In the genomic region with DNA sequence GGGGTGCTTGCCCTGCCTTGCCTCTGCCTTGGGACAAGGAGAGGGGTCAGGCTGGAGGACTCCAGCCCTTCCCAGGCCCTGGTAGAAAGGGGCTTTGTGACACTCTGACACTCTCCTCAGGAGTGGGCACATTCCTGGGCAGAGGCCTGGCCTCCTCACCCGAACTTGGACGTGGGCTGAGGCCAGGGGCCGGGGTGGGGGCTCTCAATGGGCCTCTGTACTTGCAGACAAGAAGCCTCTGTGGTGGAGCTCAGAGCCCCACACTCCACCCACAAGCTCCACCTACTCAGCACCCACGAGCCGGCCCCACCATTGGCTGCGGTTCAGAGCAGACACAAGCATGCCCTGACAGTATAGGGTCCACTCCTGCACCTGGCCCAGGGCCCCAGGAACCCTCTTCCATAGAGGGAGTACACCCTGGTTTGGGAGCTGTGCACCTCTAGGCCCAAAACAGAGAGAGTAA, we compare ENCODE assay signal across 12 mouse cellular contexts. TPM values are rescaled to one million over a fixed set of nuclear protein-coding genes. Genes with fewer than 3 reads are reported as not detected.
DNase-seq lines count a peak whose midpoint lies in the region; ATAC-seq and TF ChIP-seq lines count a peak whose summit lies in the region.
"Had no signal": no experiment of that assay in that cellular context is flagged by ENCODE, and none has a peak within 500 bp of the region (broad histone marks: within the 10 kb centered on the region; RNA-seq: fewer than 3 reads in every experiment).

No protein-coding gene starts in this region.

- H3K4me2 ChIP-seq in hindbrain, postnatal 0 days (ENCODE audit: low read depth, low read length) = no peak overlapping the region
- no peak overlapping the region for H3K4me2 ChIP-seq in lung, embryonic 15.5 days
- no peak overlapping the region for H3K4me2 ChIP-seq in intestine, embryonic 16.5 days (ENCODE audit: low read depth, low read length)
- H3K4me2 ChIP-seq: liver, embryonic 13.5 days had no signal

- no peak for DNase-seq in hindbrain, embryonic 10.5 days (ENCODE audit: low spot score)
- no peak for DNase-seq in hindbrain, postnatal 0 days (ENCODE audit: low spot score)
- no peak for DNase-seq in lung, adult 2 months
- DNase-seq in embryo, embryonic 10 days (ENCODE audit: low spot score) = no peak
- DNase-seq in urinary bladder, postnatal 25 days (ENCODE audit: low spot score) = no peak
- DNase-seq: liver, embryonic 13.5 days had no signal

- no peak for TF ChIP-seq POLR2A in lung, adult 2 months (IDR thresholded peaks at IDR 0.05; ENCODE audit: borderline replicate concordance, extremely low read depth, low read depth, low read length)

- H3K4me1 ChIP-seq in hindbrain, embryonic 10.5 days (replicated peaks) = peaks cover 31% of the 10 kb centered on the region
- H3K4me1 ChIP-seq in hindbrain, postnatal 0 days (ENCODE audit: insufficient read depth, low read length) = no peaks in the 10 kb centered on the region
- peaks cover 34% of the 10 kb centered on the region for H3K4me1 ChIP-seq in lung, embryonic 15.5 days
- H3K4me1 ChIP-seq in lung, adult 2 months (ENCODE audit: control insufficient read depth, insufficient read depth, low read length) = peaks cover 2% of the 10 kb centered on the region
- peaks cover 38% of the 10 kb centered on the region for H3K4me1 ChIP-seq in brown adipose tissue, adult 24 weeks (ENCODE audit: control insufficient read depth, insufficient read depth, insufficient read length, low read length)
- peaks cover 26% of the 10 kb centered on the region for H3K4me1 ChIP-seq in intestine, embryonic 16.5 days (ENCODE audit: control insufficient read depth, insufficient read depth, low read length)

- H3K9me3 ChIP-seq in hindbrain, embryonic 10.5 days = no peaks in the 10 kb centered on the region
- H3K9me3 ChIP-seq in hindbrain, postnatal 0 days (ENCODE audit: low read length) = no peaks in the 10 kb centered on the region
- no peaks in the 10 kb centered on the region for H3K9me3 ChIP-seq in lung, embryonic 15.5 days
- H3K9me3 ChIP-seq in intestine, embryonic 16.5 days (ENCODE audit: control insufficient read depth, low read length) = no peaks in the 10 kb centered on the region
- H3K9me3 ChIP-seq: liver, embryonic 13.5 days had no signal

- H3K27me3 ChIP-seq in hindbrain, embryonic 10.5 days (ENCODE audit: insufficient read depth, poor library complexity, severe bottlenecking) = no peaks in the 10 kb centered on the region
- H3K27me3 ChIP-seq in hindbrain, postnatal 0 days (ENCODE audit: insufficient read depth, low read length) = no peaks in the 10 kb centered on the region
- H3K27me3 ChIP-seq in lung, embryonic 15.5 days = no peaks in the 10 kb centered on the region
- H3K27me3 ChIP-seq in intestine, embryonic 16.5 days (replicated peaks; ENCODE audit: control insufficient read depth, insufficient read depth, low read length) = no peaks in the 10 kb centered on the region
- H3K27me3 ChIP-seq: liver, embryonic 13.5 days had no signal

- H3K9ac ChIP-seq in hindbrain, postnatal 0 days (replicated peaks; ENCODE audit: low read length) = no peak overlapping the region
- H3K9ac ChIP-seq in lung, embryonic 15.5 days = no peak overlapping the region
- peak overlapping the region; percentile 6; the same call in 1 of the 2 replicates for H3K9ac ChIP-seq in intestine, embryonic 16.5 days (ENCODE audit: low read depth, low read length)
- H3K9ac ChIP-seq: liver, embryonic 13.5 days had no signal

- TF ChIP-seq CTCF in hindbrain, postnatal 0 days (IDR thresholded peaks at IDR 0.05; ENCODE audit: low read depth) = no peak
- TF ChIP-seq CTCF in lung, adult 2 months (IDR thresholded peaks at IDR 0.05; ENCODE audit: insufficient read depth, low read length) = no peak

- peak overlapping the region; percentile 40 for H3K27ac ChIP-seq in hindbrain, embryonic 10.5 days
- H3K27ac ChIP-seq in hindbrain, postnatal 0 days = no peak overlapping the region
- no peak overlapping the region for H3K27ac ChIP-seq in lung, embryonic 15.5 days
- H3K27ac ChIP-seq in brown adipose tissue, adult 24 weeks (replicated peaks; ENCODE audit: low read depth, low read length) = peak overlapping the region; percentile 19
- H3K27ac ChIP-seq in intestine, embryonic 16.5 days (ENCODE audit: low read length) = no peak overlapping the region
- H3K27ac ChIP-seq: liver, embryonic 13.5 days had no signal

- H3K4me3 ChIP-seq in hindbrain, embryonic 10.5 days = no peak overlapping the region
- H3K4me3 ChIP-seq in hindbrain, postnatal 0 days (ENCODE audit: low read length) = no peak overlapping the region
- H3K4me3 ChIP-seq in lung, embryonic 15.5 days = no peak overlapping the region
- no peak overlapping the region for H3K4me3 ChIP-seq in lung, adult 2 months (replicated peaks; ENCODE audit: extremely low read depth, low read depth, low read length)
- no peak overlapping the region for H3K4me3 ChIP-seq in brown adipose tissue, adult 24 weeks (ENCODE audit: insufficient read depth, low read depth, low read length)
- H3K4me3 ChIP-seq in intestine, embryonic 16.5 days (ENCODE audit: low read length) = no peak overlapping the region
- H3K4me3 ChIP-seq: liver, embryonic 13.5 days had no signal

- 82% methylated on average over 6 of the region's 6 CpGs for whole genome bisulfite sequencing in hindbrain, embryonic 10.5 days
- WGBS in hindbrain, postnatal 0 days = 68% methylated on average over 6 of the region's 6 CpGs
- WGBS in lung, embryonic 15.5 days = 65% methylated on average over 6 of the region's 6 CpGs
- 62% methylated on average over 6 of the region's 6 CpGs for WGBS in lung, adult 2 months
- WGBS in intestine, embryonic 16.5 days = 61% methylated on average over 6 of the region's 6 CpGs

- peaks cover 55% of the 10 kb centered on the region for H3K36me3 ChIP-seq in hindbrain, embryonic 10.5 days
- no peaks in the 10 kb centered on the region for H3K36me3 ChIP-seq in hindbrain, postnatal 0 days (ENCODE audit: insufficient read depth, low read length)
- H3K36me3 ChIP-seq in lung, embryonic 15.5 days = peaks cover 38% of the 10 kb centered on the region
- H3K36me3 ChIP-seq in intestine, embryonic 16.5 days (ENCODE audit: control insufficient read depth, insufficient read depth, low read length) = peaks cover 9% of the 10 kb centered on the region; the same call in 1 of the 2 replicates

- ATAC-seq in hindbrain, postnatal 0 days = no peak
- peak; percentile 19; the same call in 1 of the 2 replicates for ATAC-seq in lung, embryonic 15.5 days (ENCODE audit: borderline replicate concordance, extremely low read depth, low FRiP score, low TSS enrichment)
- ATAC-seq in intestine, embryonic 16.5 days = peak; percentile 32; the same call in 1 of the 2 replicates
- ATAC-seq: inflammation-experienced regulatory T-cells, adult 6 months had no signal

RNA-seq across cellular contexts. Expression of gene Hspg2, which starts 35.0 kb away (rescaled TPM):
- 15.2 and 18.2 TPM in 2 replicates for polyA plus RNA-seq in hindbrain, embryonic 10.5 days (2016; fragmentation: Nextera tagmentation; extraction: Ambion mirVana)
- 37.8 and 39.2 TPM in 2 replicates for total RNA-seq in hindbrain, postnatal 0 days (2014; rRNA removed)
- polyA plus RNA-seq in hindbrain, postnatal 0 days (2015; fragmentation: Nextera tagmentation; extraction: Ambion mirVana) = 3.5 and 3.7 TPM in 2 replicates
- polyA plus RNA-seq in lung, embryonic 15.5 days (2015; fragmentation: Nextera tagmentation; extraction: Ambion mirVana) = 32.0 and 32.1 TPM in 2 replicates
- 67.8 and 76.2 TPM in 2 replicates for polyA plus RNA-seq in lung, adult 2 months (2012; rRNA removed)
- 32.5 and 49.7 TPM in 2 replicates for polyA plus RNA-seq in brown adipose tissue, adult 24 weeks (2012; ENCODE audit: insufficient read depth, insufficient read length, missing spikeins)
- 24.5 TPM in 2 replicates for polyA plus RNA-seq in intestine, embryonic 16.5 days (2015; fragmentation: Nextera tagmentation; extraction: Ambion mirVana)
- polyA plus RNA-seq: inflammation-experienced regulatory T-cells, adult 6 months had no signal

RNA-seq across cellular contexts. Expression of gene 1700013G24Rik, which starts 50.5 kb away (rescaled TPM):
- not detected in 2 replicates for polyA plus RNA-seq in hindbrain, embryonic 10.5 days (2016; fragmentation: Nextera tagmentation; extraction: Ambion mirVana)
- total RNA-seq in hindbrain, postnatal 0 days (2014; rRNA removed) = not detected in 2 replicates
- polyA plus RNA-seq in hindbrain, postnatal 0 days (2015; fragmentation: Nextera tagmentation; extraction: Ambion mirVana) = not detected in 2 replicates
- not detected in 2 replicates for polyA plus RNA-seq in lung, embryonic 15.5 days (2015; fragmentation: Nextera tagmentation; extraction: Ambion mirVana)
- 0.15 TPM in 1 of 2 replicates, not detected in the other for polyA plus RNA-seq in lung, adult 2 months (2012; rRNA removed)
- polyA plus RNA-seq in brown adipose tissue, adult 24 weeks (2012; ENCODE audit: insufficient read depth, insufficient read length, missing spikeins) = not detected in 2 replicates
- not detected in 2 replicates for polyA plus RNA-seq in intestine, embryonic 16.5 days (2015; fragmentation: Nextera tagmentation; extraction: Ambion mirVana)
- polyA plus RNA-seq: frontal cortex, adult 2 months; inflammation-experienced regulatory T-cells, adult 6 months; liver, embryonic 13.5 days; urinary bladder, adult 2 months had no signal

Comparison
In these comparisons a context has a peak if more than half of its experiments do, and no peak if none do; other contexts are left out.
1. H3K27ac ChIP-seq: peak in hindbrain, embryonic 10.5 days (single experiment) and brown adipose tissue, adult 24 weeks (single experiment); none in hindbrain, postnatal 0 days (single experiment), lung, embryonic 15.5 days (single experiment) and intestine, embryonic 16.5 days (single experiment).